Comparison of ENCODE assay signal across 26 mouse cellular contexts in the genomic region with DNA sequence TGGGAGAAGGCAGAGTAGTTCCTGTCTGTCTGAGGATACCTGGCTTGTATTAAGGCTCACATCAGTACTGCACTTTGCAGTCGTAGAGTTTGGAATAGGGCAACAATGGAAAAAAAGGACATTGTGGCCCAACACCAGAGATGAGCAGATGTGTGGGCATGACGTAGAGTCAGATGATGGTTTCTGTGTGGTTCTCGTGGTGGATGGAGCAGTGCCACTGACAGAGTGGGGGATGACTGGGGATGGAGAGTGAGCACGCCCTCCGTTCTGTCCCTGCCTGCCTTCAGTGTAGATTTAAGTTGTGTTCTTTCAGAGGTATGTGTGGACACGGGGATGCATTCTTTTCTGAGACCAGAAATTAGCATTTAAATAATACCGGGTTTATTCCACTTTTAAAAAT. TPM values are rescaled to one million over a fixed set of nuclear protein-coding genes. Genes with fewer than 3 reads are reported as not detected.
A peak's percentile ranks its signal among the peaks of the same experiment; 100 is the strongest.
DNase-seq lines count a peak whose midpoint lies in the region; ATAC-seq and TF ChIP-seq lines count a peak whose summit lies in the region.
"Had no signal": no experiment of that assay in that cellular context is flagged by ENCODE, and none has a peak within 500 bp of the region (broad histone marks: within the 10 kb centered on the region; RNA-seq: fewer than 3 reads in every experiment).

No protein-coding gene starts in this region.

- no peak for TF ChIP-seq CTCF in cerebellum, adult 2 months (IDR thresholded peaks at IDR 0.05; ENCODE audit: borderline replicate concordance, insufficient read depth, low read depth, low read length)

- no peak overlapping the region for H3K4me3 ChIP-seq in cerebellum, adult 2 months (replicated peaks; ENCODE audit: insufficient read depth, low read depth, low read length)
- peak overlapping the region; percentile 62 for H3K4me3 ChIP-seq in megakaryocyte, embryonic 14.5 days (replicated peaks)
- H3K4me3 ChIP-seq: embryonic facial prominence, embryonic 10.5 days; forebrain, embryonic 10.5 days; gastrocnemius, adult 2 months; intestine, embryonic 15.5 days; limb, embryonic 13.5 days; liver, embryonic 12.5 days; midbrain, embryonic 12.5 days had no signal

- H3K9me3 ChIP-seq in megakaryocyte, embryonic 14.5 days, result no peaks in the 10 kb centered on the region
- H3K9me3 ChIP-seq: embryonic facial prominence, embryonic 10.5 days; forebrain, embryonic 10.5 days; intestine, embryonic 15.5 days; limb, embryonic 13.5 days; liver, embryonic 12.5 days; midbrain, embryonic 12.5 days had no signal

- WGBS in cerebellum, adult 2 months, result 62% methylated on average over 7 of the region's 7 CpGs

- H3K4me1 ChIP-seq in cerebellum, adult 2 months (ENCODE audit: control insufficient read depth, insufficient read depth, low read length), result no peaks in the 10 kb centered on the region; the same call in 1 of the 2 replicates
- H3K4me1 ChIP-seq in megakaryocyte, embryonic 14.5 days, result peaks cover 22% of the 10 kb centered on the region
- H3K4me1 ChIP-seq: embryonic facial prominence, embryonic 10.5 days; forebrain, embryonic 10.5 days; intestine, embryonic 15.5 days; limb, embryonic 13.5 days; liver, embryonic 12.5 days had no signal

- ATAC-seq in megakaryocyte, adult 5-6 weeks (ENCODE audit: poor library complexity, severe bottlenecking), result no peak
- ATAC-seq: CD4-positive, CD25-positive, alpha-beta regulatory T cell, adult 4 months; hindbrain, embryonic 16.5 days; intestine, embryonic 15.5 days; liver, embryonic 12.5 days had no signal

- no peak overlapping the region for H3K27ac ChIP-seq in cerebellum, adult 2 months (ENCODE audit: insufficient read depth, low read length)
- H3K27ac ChIP-seq: embryonic facial prominence, embryonic 10.5 days; forebrain, embryonic 10.5 days; intestine, embryonic 15.5 days; limb, embryonic 13.5 days; liver, embryonic 12.5 days; midbrain, embryonic 12.5 days had no signal

- H3K36me3 ChIP-seq in megakaryocyte, embryonic 14.5 days (replicated peaks; ENCODE audit: low read length), result peaks cover 22% of the 10 kb centered on the region
- H3K36me3 ChIP-seq: intestine, embryonic 15.5 days; midbrain, embryonic 12.5 days had no signal

- TF ChIP-seq POLR2A in cerebellum, adult 2 months (IDR thresholded peaks at IDR 0.05; ENCODE audit: borderline replicate concordance, insufficient read depth, low read length), result 0 out of 2 replicates have a peak, but pooled peaks have one; percentile 22

- peak in 1 of 2 experiments; percentile 21 for DNase-seq in cerebellum, adult 2 months
- DNase-seq in cerebellum, postnatal 25 days, result no peak
- peak; percentile 15 to 56 for DNase-seq in layer of hippocampus, adult 18-20 months (ENCODE audit: low spot score in 2 of 2)
- DNase-seq in layer of hippocampus, postnatal 10 days (ENCODE audit: low spot score in 2 of 2), result no peak
- DNase-seq in layer of hippocampus, postnatal 36 days, result peak; percentile 16 to 35
- DNase-seq in kidney, postnatal 4 days, result no peak
- DNase-seq: adrenal gland, postnatal 25 days; cerebellum, adult 11 months; gastrocnemius, adult 2 months; kidney, adult 8-10 months; kidney, postnatal 10 days; lung, adult 18-20 months; lung, postnatal 10 days; right cerebral cortex, postnatal 25 days; spleen, adult 18-20 months; thymus, postnatal 14 days had no signal

- no peaks in the 10 kb centered on the region for H3K27me3 ChIP-seq in cerebellum, adult 2 months (ENCODE audit: control insufficient read depth, insufficient read depth, low read length)
- H3K27me3 ChIP-seq in megakaryocyte, embryonic 14.5 days (replicated peaks), result no peaks in the 10 kb centered on the region
- H3K27me3 ChIP-seq: intestine, embryonic 15.5 days; limb, embryonic 13.5 days; liver, embryonic 12.5 days; midbrain, embryonic 12.5 days had no signal

RNA-seq across cellular contexts. Expression of a gene that starts 18.4 kb away (rescaled TPM):
- polyA plus RNA-seq in cerebellum, adult 2 months (2012; rRNA removed), result 44.1 and 44.3 TPM in 2 replicates
- 10 to 100 TPM; 50.7 to 61.3 TPM for total RNA-seq in layer of hippocampus, adult 18-20 months (2021)
- 10 to 100 TPM; 42.3 to 48.5 TPM for total RNA-seq in layer of hippocampus, postnatal 10 days (2021)
- 2.9 TPM in 1 of 2 replicates, not detected in the other for polyA plus RNA-seq in megakaryocyte, embryonic 14.5 days (2012; ENCODE audit: insufficient read depth, low replicate concordance)
- total RNA-seq in megakaryocyte, adult 5-6 weeks (2015), result 36.9 and 37.6 TPM in 2 replicates
- total RNA-seq in megakaryocyte, adult 5-6 weeks (2017), result 61.4 and 78.3 TPM in 2 replicates
- total RNA-seq in layer of hippocampus, postnatal 36 days (2021), result 10 to 100 TPM; 55.2 to 55.5 TPM

Comparison
In these comparisons a context has a peak if more than half of its experiments do, and no peak if none do; other contexts are left out.
1. DNase-seq: peak in layer of hippocampus, adult 18-20 months (2 of 2) and layer of hippocampus, postnatal 36 days (2 of 2); none in cerebellum, postnatal 25 days (0 of 2), layer of hippocampus, postnatal 10 days (0 of 2) and kidney, postnatal 4 days (0 of 2).